Mouse (Mus musculus): ENCODE data around the gene Map2k5. TPM values are rescaled to one million over a fixed set of nuclear protein-coding genes. Genes with fewer than 3 reads are reported as not detected.

The Map2k5 gene
- total RNA-seq, 4 experiments from 2014 or later: 13.9 to 16.2 (median 14.8) TPM

GRCm38 (mm10) chr9:63263188-63263587 lies 114.5 kb downstream of the Map2k5 start:
- no peak for DNase-seq (ENCODE audit: low spot score in 2 of 2)

- no peak for DNase-seq (ENCODE audit: low spot score in 2 of 2)
Observed at GRCm38 (mm10) chr9:63258768-63259167, 118.9 kb downstream of the Map2k5 start.

- no peak for DNase-seq (ENCODE audit: low spot score in 2 of 2)
Observed at GRCm38 (mm10) chr9:63257739-63258138, 120.0 kb downstream of the Map2k5 start.

GRCm38 (mm10) chr9:63250841-63251626 lies 126.7 kb downstream of the Map2k5 start:
- no peak for DNase-seq (ENCODE audit: low spot score in 2 of 2)

DNA sequence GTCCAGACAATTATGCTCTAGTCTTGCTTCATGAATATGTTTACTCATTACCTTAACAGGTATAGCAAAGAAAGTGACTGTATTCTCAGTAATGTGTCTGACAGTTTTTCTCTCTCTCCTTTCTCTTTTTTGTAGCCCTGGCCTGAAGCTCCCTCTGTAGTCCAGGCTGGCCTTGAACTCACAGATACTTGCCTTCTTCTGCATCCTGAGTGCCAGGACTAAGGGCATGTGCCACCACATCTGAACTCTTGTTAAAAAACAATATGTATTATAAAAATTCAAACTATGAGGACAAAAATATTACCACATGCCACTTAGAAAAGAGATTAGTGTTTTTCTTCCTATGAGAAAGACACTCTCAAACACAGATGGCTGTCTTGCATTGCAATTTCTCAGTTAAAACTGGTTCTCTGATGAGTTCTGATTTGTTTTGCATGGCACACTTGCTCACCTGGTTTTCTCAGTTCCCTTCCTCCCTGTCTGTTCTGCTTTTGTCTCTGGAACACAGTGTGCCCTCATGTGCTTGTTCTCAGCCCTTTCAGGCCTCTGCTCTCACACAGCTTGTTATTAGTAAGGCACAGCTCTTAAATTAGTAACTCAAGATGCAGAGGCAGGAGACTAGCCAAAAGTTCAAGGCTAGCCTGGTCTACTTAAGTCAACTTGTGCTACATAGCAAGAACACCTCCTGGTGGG lies 129.5 kb downstream of the Map2k5 start:
- DNase-seq (ENCODE audit: low spot score in 2 of 2): no peak

DNA sequence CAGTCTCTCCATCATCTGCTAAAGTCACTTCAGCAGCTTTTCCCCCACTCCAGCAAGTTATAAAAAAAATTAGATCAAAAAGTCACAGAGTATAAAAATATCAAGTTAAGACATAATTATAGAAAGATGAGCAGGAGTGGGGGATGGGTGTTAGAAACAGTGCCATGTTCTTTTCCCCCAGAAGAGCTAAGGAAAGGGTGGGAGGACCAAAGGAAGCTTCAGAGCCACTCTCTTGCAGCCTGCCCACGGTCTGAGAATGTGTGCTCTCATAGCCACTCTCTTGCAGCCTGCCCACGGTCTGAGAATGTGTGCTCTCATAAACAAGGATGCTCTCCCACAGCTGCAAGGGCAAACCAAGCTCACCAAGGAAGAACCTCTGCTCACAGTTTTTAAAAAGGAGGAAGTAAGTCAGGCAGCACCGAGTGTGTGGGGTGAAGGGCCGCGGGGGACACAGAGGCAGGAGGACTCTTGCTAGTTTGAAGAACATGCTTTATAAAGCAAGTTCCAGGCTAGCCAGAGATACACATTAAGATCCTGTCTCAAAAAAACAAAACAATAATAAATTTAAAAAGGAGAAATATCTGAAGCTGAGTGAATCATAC lies 131.0 kb downstream of the Map2k5 start:
- DNase-seq (ENCODE audit: low spot score in 2 of 2): no peak

DNA sequence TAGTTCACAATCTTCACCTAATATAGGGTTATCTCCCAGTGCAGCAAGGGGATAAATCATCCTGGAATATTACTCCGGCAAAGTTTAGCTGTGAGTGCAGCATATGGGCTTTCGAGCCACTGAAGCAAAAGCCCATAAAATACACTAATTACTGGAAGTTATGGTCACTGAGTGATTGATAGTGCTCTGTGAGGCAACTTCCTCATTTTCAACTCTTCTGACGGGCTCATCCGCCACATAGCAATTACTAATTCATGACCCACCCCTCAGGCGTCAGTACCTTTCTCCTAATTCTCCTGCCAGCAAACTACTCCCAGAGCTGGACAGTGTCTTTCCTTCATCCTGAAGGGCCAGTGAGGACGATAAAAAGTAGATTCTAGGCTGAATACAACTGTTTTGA lies 135.7 kb downstream of the Map2k5 start:
- DNase-seq (ENCODE audit: low spot score in 2 of 2): no peak

GRCm38 (mm10) chr9:63241241-63241640 lies 136.5 kb downstream of the Map2k5 start:
- no peak for DNase-seq (ENCODE audit: low spot score in 2 of 2)

DNA sequence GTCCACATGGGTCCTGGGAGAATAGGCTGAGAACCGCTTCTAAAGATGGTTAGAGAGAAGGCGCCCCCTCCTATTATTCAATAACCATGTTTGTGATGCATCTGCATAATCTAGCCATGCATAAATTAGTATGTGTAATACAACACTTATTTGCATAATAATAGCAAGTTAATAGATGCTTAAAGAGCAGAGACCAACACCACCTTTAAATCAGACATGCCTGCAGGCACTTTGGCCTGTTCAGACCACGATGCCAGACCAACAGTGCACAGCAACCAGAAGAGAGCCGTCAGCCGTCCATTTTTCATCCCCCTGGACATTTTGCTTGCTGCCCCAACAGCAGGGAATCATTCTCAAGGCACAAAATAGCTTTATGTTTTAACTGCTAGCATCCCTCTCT lies 143.3 kb downstream of the Map2k5 start:
- no peak for DNase-seq (ENCODE audit: low spot score in 2 of 2)

- DNase-seq (ENCODE audit: low spot score in 2 of 2): no peak
Observed at GRCm38 (mm10) chr9:63230289-63230688, 147.4 kb downstream of the Map2k5 start.

GRCm38 (mm10) chr9:63229124-63229523 lies 148.6 kb downstream of the Map2k5 start:
- DNase-seq (ENCODE audit: low spot score in 2 of 2): no peak

DNA sequence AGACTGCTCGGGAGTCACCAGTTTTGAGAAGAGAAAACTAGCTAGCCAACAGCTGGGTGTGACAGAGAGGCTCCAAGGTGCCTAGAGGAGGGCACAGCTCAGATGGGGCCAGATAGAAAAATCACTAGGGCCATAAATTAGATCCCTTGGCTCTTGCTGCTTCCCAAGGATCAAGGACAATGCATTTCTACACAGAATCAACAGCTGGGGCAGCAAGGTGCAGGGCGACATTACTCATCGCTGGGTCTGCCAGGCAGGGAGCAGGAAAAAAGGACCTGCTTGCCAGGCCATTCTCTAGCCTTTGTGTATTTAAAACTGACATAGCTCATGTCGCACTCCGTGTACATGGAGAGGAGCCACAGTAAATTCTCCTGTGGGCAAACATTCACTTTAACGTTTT lies 155.5 kb downstream of the Map2k5 start:
- DNase-seq (ENCODE audit: low spot score in 2 of 2): no peak

DNA sequence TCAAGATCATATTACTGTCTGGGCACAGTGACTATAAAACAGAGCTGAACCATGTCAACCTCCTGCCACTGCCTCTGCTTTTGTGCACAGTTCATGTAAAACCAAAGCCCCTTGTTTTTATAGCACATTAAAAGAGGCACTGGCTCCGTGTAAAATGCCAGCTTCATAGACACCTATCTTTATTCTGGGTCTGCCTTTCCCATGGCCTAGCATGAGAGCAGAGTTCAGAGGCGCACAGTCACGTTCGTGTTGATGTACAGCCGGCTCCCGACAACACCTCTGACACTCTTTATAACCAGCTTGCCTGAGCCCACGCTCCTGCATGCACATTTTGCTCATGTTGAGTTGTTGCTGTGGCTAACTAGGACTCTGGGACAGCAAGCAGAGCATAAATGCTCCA lies 157.9 kb downstream of the Map2k5 start:
- DNase-seq (ENCODE audit: low spot score in 2 of 2): no peak

GRCm38 (mm10) chr9:63215031-63215430 lies 162.7 kb downstream of the Map2k5 start:
- DNase-seq (ENCODE audit: low spot score in 2 of 2): no peak

DNA sequence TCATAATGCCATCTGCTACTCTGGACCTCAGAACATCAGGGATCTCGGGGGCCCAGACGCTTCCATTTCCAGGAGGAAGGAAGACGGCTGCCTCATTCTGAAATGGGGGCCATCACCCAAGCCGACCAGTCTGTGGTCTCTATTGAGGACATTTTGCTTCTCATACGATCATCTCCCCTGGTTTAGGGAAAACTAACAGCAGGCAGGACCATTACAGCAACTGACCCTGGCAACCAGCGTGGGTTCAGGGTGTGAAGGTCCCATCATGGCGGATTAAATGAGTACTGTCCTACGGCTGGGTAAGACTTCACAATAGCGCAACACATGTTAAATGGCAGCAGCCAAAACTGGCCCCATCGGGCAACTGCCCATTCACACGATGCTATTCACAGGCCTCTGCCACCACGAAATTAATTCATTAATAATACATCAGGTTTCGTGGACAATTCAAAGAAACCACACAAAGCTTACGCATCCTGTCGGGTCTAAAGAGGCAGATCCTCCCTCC lies 170.9 kb downstream of the Map2k5 start:
- no peak for DNase-seq (ENCODE audit: low spot score in 2 of 2)

DNA sequence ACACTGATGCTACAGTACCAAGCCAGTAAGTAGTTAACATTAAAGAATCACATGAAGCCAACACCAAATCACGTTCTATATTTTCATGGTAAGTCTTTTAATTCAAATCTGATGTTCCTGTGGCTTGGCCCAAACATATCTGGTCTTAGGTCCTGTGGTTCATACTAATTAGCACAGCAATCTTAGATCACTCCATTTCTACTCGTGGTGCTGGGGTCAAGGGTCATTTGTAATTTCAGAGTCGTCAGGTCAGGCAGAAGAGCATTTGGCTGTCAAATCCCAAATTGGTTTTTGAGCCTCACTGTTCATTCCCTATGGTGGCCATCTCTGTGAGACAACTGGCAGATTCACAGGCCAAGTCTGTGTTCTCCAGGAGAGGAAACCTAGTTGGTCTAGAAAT lies 174.2 kb downstream of the Map2k5 start:
- no peak for DNase-seq (ENCODE audit: low spot score in 2 of 2)

DNA sequence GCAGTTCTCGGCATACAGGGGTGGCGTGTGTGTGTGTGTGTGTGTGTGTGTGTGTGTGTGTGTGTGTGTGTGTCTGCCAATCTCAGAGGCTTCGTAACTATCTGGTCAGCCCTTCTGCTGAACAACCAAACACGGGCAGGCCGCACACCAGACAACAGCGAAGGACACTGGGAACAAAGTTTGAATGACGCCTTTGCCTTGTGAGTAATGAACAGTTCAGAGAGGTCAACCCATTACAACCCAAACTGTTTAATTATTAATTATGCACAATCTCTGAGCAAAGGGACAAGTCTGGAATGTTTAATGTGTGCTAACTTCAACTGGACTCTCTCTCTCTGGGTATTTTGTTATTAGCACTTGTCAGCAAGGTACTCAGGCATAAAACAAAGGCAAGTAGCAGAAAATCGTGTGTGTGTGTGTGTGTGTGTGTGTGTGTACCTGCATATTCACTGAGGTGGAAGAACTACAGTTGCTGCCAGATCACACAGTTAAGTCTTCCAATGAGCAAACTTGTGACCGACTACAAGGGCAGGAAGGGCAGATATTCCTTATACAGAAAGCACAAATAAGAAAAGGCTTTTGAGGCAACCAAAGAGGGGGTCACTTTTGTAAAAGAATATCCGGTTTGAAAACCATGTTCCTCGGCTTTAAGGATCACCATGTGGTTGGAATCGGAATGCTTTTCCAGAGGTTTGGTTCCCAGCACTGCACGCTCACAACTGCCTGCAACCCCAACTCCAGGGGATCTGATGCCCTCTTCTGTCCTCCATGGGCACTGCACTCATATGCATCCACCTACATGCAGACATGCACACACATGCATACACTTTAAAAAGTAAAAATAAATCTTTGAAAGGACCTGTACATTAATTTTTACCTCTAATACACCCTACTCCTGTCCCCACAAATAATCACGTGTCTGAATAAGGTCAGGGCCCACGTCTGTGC lies 176.1 kb downstream of the Map2k5 start:
- DNase-seq (ENCODE audit: low spot score in 2 of 2): no peak

GRCm38 (mm10) chr9:63197252-63197651 lies 180.4 kb downstream of the Map2k5 start:
- DNase-seq (ENCODE audit: low spot score in 2 of 2): no peak

- no peak for DNase-seq (ENCODE audit: low spot score in 2 of 2)
Observed at GRCm38 (mm10) chr9:63196114-63196682, 181.5 kb downstream of the Map2k5 start.

GRCm38 (mm10) chr9:63195523-63195922 lies 182.2 kb downstream of the Map2k5 start:
- DNase-seq (ENCODE audit: low spot score in 2 of 2): no peak

- no peak for DNase-seq (ENCODE audit: low spot score in 2 of 2)
Observed at GRCm38 (mm10) chr9:63194791-63195190, 182.9 kb downstream of the Map2k5 start.

Measured in gastrocnemius, adult 8-10 months (tissue).